Mouse (Mus musculus) thymus, adult 2 months (tissue): ENCODE data around the gene Dennd6b. TPM values are rescaled to one million over a fixed set of nuclear protein-coding genes. Genes with fewer than 3 reads are reported as not detected.

ENCODE experiments used
- DNase-seq: peaks from one replicate; pipeline ENCODE4 v3.0.0; 2021
- H3K27ac ChIP-seq: fragments of 200-500 bp; 2 replicates; pipeline ENCODE4 v1.5.1; 2012; ENCODE audit warnings: low read length, control low read depth; ENCODE audit not compliant: control insufficient read depth, insufficient read depth
- H3K27me3 ChIP-seq: fragments of 200-500 bp; 2 replicates; pipeline ENCODE4 v1.6.1; 2012; ENCODE audit warnings: mild to moderate bottlenecking, low read length, moderate library complexity, mixed read lengths; ENCODE audit not compliant: control insufficient read depth, insufficient read depth
- H3K36me3 ChIP-seq: fragments of 200-500 bp; 2 replicates; pipeline ENCODE4 v1.6.1; 2012; ENCODE audit warnings: mild to moderate bottlenecking, low read length, moderate library complexity; ENCODE audit not compliant: control insufficient read depth, insufficient read depth
- H3K4me1 ChIP-seq: fragments of 200-500 bp; replicated peaks from 2 replicates; pipeline ENCODE4 v1.6.1; 2012; ENCODE audit warnings: low read length; ENCODE audit not compliant: control insufficient read depth, insufficient read depth
- H3K4me3 ChIP-seq: fragments of 200-500 bp; 2 replicates; pipeline ENCODE4 v1.5.1; 2012; ENCODE audit warnings: mild to moderate bottlenecking, low read length, control low read depth, moderate library complexity; ENCODE audit not compliant: control insufficient read depth, insufficient read depth
- CTCF ChIP-seq: fragments of 200-500 bp; IDR thresholded peaks from 2 replicates; pipeline ENCODE4 v1.5.1; 2012; ENCODE audit warnings: mild to moderate bottlenecking, control low read depth, low read length, moderate library complexity, borderline replicate concordance; ENCODE audit not compliant: control insufficient read depth, poor library complexity, insufficient read depth; ENCODE audit errors: extremely low read depth
- POLR2A ChIP-seq: fragments of 200-500 bp; IDR thresholded peaks from 2 replicates; pipeline ENCODE4 v1.6.1; 2012; ENCODE audit warnings: mild to moderate bottlenecking, low read length, control low read depth, moderate library complexity; ENCODE audit not compliant: control insufficient read depth, poor library complexity, insufficient read depth; ENCODE audit errors: extremely low read depth
- WGBS: fragments of 180-500 bp; shearing (Covaris S2); methylation state at CpG from one replicate; pipeline ENCODE4 v1.1.7; 2018; 5-methylcytosine and 5-hydroxymethylcytosine counted together
- polyA plus RNA-seq: library from polyadenylated mRNA; depleted of rRNA; stranded (reverse); fragments of >200 nt; gene quantifications from 2 replicates; pipeline ENCODE4 v1.2.3, GENCODE M21; 2012; rRNA removed

Gene Dennd6b
- polyA plus RNA-seq, 1 experiment: 50.1 TPM

GRCm38 (mm10) chr15:89140659-89141252 lies 55.5 kb downstream of the Dennd6b start, which contains the start of gene Mapk12:
Gene Mapk12, minus strand, starts transcription at chr15:89140703.
- 6% methylated on average over 21 of the region's 21 CpGs for WGBS
- H3K27ac ChIP-seq: no peak within 1 kb of the TSS
- no peak for TF ChIP-seq CTCF
- TF ChIP-seq POLR2A: no peak
- H3K4me1 ChIP-seq: peaks cover 12% of the 10 kb centered on the region
- H3K36me3 ChIP-seq: no peaks in the 10 kb centered on the region
- peaks cover 19% of the 10 kb centered on the region; the same call in 1 of the 2 replicates for H3K27me3 ChIP-seq
- DNase-seq: no peak
- peak within 1 kb of the TSS; percentile 15; the same call in 1 of the 2 replicates for H3K4me3 ChIP-seq

GRCm38 (mm10) chr15:89140048-89140658 lies 56.1 kb downstream of the Dennd6b start:
- H3K27me3 ChIP-seq: peaks cover 19% of the 10 kb centered on the region; the same call in 1 of the 2 replicates
- H3K27ac ChIP-seq: no peak overlapping the region
- TF ChIP-seq POLR2A (no peak), CTCF (no peak)
- peaks cover 9% of the 10 kb centered on the region for H3K4me1 ChIP-seq
- peak overlapping the region; percentile 15; the same call in 1 of the 2 replicates for H3K4me3 ChIP-seq
- WGBS: 2% methylated on average over 53 of the region's 53 CpGs
- no peak for DNase-seq
- H3K36me3 ChIP-seq: no peaks in the 10 kb centered on the region

- peaks cover 16% of the 10 kb centered on the region; the same call in 1 of the 2 replicates for H3K27me3 ChIP-seq
- TF ChIP-seq POLR2A: no peak
- H3K36me3 ChIP-seq: no peaks in the 10 kb centered on the region
- DNase-seq: no peak
- 88% methylated on average over 6 of the region's 6 CpGs for WGBS
- no peak overlapping the region for H3K4me3 ChIP-seq
- no peak overlapping the region for H3K27ac ChIP-seq
- 0 out of 2 replicates have a peak, but pooled peaks cover 5% of the 10 kb centered on the region for H3K4me1 ChIP-seq
Measured at GRCm38 (mm10) chr15:89138531-89138930, 57.8 kb downstream of the Dennd6b start.

GRCm38 (mm10) chr15:89138046-89138405 lies 58.3 kb downstream of the Dennd6b start:
- Histone ChIP-seq H3K27ac (no peak overlapping the region), H3K4me1 (0 out of 2 replicates have a peak, but pooled peaks cover 5% of the 10 kb centered on the region), H3K36me3 (no peaks in the 10 kb centered on the region), H3K4me3 (no peak overlapping the region), H3K27me3 (peaks cover 16% of the 10 kb centered on the region; the same call in 1 of the 2 replicates)
- TF ChIP-seq POLR2A (no peak), CTCF (no peak)
- WGBS: 95% methylated on average over 7 of the region's 7 CpGs
- DNase-seq: no peak

GRCm38 (mm10) chr15:89137378-89138045 lies 58.8 kb downstream of the Dennd6b start:
- H3K36me3 ChIP-seq: no peaks in the 10 kb centered on the region
- 85% methylated on average over 11 of the region's 11 CpGs for WGBS
- H3K27me3 ChIP-seq: peaks cover 16% of the 10 kb centered on the region; the same call in 1 of the 2 replicates
- H3K4me1 ChIP-seq: 0 out of 2 replicates have a peak, but pooled peaks cover 5% of the 10 kb centered on the region
- H3K27ac ChIP-seq: no peak overlapping the region
- no peak for TF ChIP-seq CTCF
- no peak for TF ChIP-seq POLR2A
- DNase-seq: no peak
- no peak overlapping the region for H3K4me3 ChIP-seq

- peaks cover 16% of the 10 kb centered on the region; the same call in 1 of the 2 replicates for H3K27me3 ChIP-seq
- WGBS: 97% methylated on average over 5 of the region's 5 CpGs
Measured at GRCm38 (mm10) chr15:89136461-89137155, 59.7 kb downstream of the Dennd6b start.

More at GRCm38 (mm10) chr15:89136461-89137155, 59.7 kb downstream of the Dennd6b start:
- peaks cover 8% of the 10 kb centered on the region for H3K4me1 ChIP-seq
- no peak for DNase-seq
- H3K27ac ChIP-seq: no peak overlapping the region
- TF ChIP-seq POLR2A: no peak
- TF ChIP-seq CTCF: no peak
- H3K4me3 ChIP-seq: no peak overlapping the region
- no peaks in the 10 kb centered on the region for H3K36me3 ChIP-seq

Other genes starting within 250 kb of the Dennd6b start
- 0.05 and 0.06 TPM in 2 replicates for gene Ttll8, start 242.1 kb downstream of the Dennd6b start, polyA plus RNA-seq
- 0.08 and 0.13 TPM in 2 replicates for gene Mlc1, start 217.5 kb downstream of the Dennd6b start, polyA plus RNA-seq
- 0.20 and 2.2 TPM in 2 replicates for gene Mov10l1, start 213.6 kb downstream of the Dennd6b start, polyA plus RNA-seq
- 0.04 and 0.15 TPM in 2 replicates for gene Panx2, start 136.8 kb downstream of the Dennd6b start, polyA plus RNA-seq
- 81.2 and 86.3 TPM in 2 replicates for gene Trabd, start 121.4 kb downstream of the Dennd6b start, polyA plus RNA-seq
- 62.4 and 70.5 TPM in 2 replicates for gene Selenoo, start 107.4 kb downstream of the Dennd6b start, polyA plus RNA-seq
- gene Tubgcp6, start 73.4 kb downstream of the Dennd6b start, polyA plus RNA-seq: 97.4 and 98.9 TPM in 2 replicates
- gene Hdac10, start 67.8 kb downstream of the Dennd6b start, polyA plus RNA-seq: 82.9 and 94.4 TPM in 2 replicates
- gene Mapk12, start 55.8 kb downstream of the Dennd6b start, polyA plus RNA-seq: 2.9 and 3.1 TPM in 2 replicates
- 27.3 and 28.6 TPM in 2 replicates for gene Mapk11, start 46.9 kb downstream of the Dennd6b start, polyA plus RNA-seq
- gene Plxnb2, start 15.7 kb downstream of the Dennd6b start, polyA plus RNA-seq: 42.8 and 54.6 TPM in 2 replicates
- gene Ppp6r2, start 15.1 kb upstream of the Dennd6b start, polyA plus RNA-seq: 299 and 592 TPM in 2 replicates
- 899 TPM in 2 replicates for gene Sbf1, start 118.8 kb upstream of the Dennd6b start, polyA plus RNA-seq
- 4.4 and 5.3 TPM in 2 replicates for gene Adm2, start 126.2 kb upstream of the Dennd6b start, polyA plus RNA-seq
- 0.82 and 2.7 TPM in 2 replicates for gene Miox, start 137.9 kb upstream of the Dennd6b start, polyA plus RNA-seq
- gene Lmf2, start 159.2 kb upstream of the Dennd6b start, polyA plus RNA-seq: 129 and 146 TPM in 2 replicates
- 351 and 370 TPM in 2 replicates for gene Ncaph2, start 159.2 kb upstream of the Dennd6b start, polyA plus RNA-seq
- 37.4 and 43.3 TPM in 2 replicates for gene Sco2, start 177.3 kb upstream of the Dennd6b start, polyA plus RNA-seq
- gene Tymp, start 180.5 kb upstream of the Dennd6b start, polyA plus RNA-seq: 5.9 and 7.8 TPM in 2 replicates
- gene Odf3b, start 182.8 kb upstream of the Dennd6b start, polyA plus RNA-seq: 21.1 and 21.9 TPM in 2 replicates
- 0.08 and 0.13 TPM in 2 replicates for gene Klhdc7b, start 188.4 kb upstream of the Dennd6b start, polyA plus RNA-seq
- gene Syce3, start 214.0 kb upstream of the Dennd6b start, polyA plus RNA-seq: not detected in 2 replicates
- 47.0 and 76.6 TPM in 2 replicates for gene Cpt1b, start 229.4 kb upstream of the Dennd6b start, polyA plus RNA-seq
- 1.8 and 2.2 TPM in 2 replicates for gene C730034F03Rik, start 233.1 kb upstream of the Dennd6b start, polyA plus RNA-seq
- gene Gm44502, start 233.2 kb upstream of the Dennd6b start, polyA plus RNA-seq: 3.2 TPM in 2 replicates
- gene Chkb, start 233.4 kb upstream of the Dennd6b start, polyA plus RNA-seq: 92.0 and 99.8 TPM in 2 replicates